Mouse (Mus musculus) neural tube, embryonic 12.5 days (tissue): ENCODE measurements around the gene C130050O18Rik. TPM values are rescaled to one million over a fixed set of nuclear protein-coding genes. Genes with fewer than 3 reads are reported as not detected.
A peak's percentile ranks its signal among the peaks of the same experiment; 100 is the strongest.

Experiments used
- ATAC-seq: fragments of 200-750 bp; cut with Nextera tagmentation; 2 replicates; pipeline ENCODE4 v1.8.0; 2017; ENCODE audit warnings: low read depth, mild to moderate bottlenecking, moderate TSS enrichment, moderate library complexity; ENCODE audit not compliant: low FRiP score
- H3K27ac ChIP-seq: fragments of 300-500 bp; sonication (generic); 2 replicates; pipeline ENCODE4 v1.5.1; 2016
- H3K27me3 ChIP-seq: fragments of 300-500 bp; sonication (generic); replicated peaks from 2 replicates; pipeline ENCODE4 v1.6.1; 2016; ENCODE audit warnings: mild to moderate bottlenecking
- H3K36me3 ChIP-seq: fragments of 300-500 bp; sonication (generic); 2 replicates; pipeline ENCODE4 v1.6.1; 2016; ENCODE audit warnings: mild to moderate bottlenecking
- H3K4me1 ChIP-seq: fragments of 300-500 bp; sonication (generic); 2 replicates; pipeline ENCODE4 v1.6.1; 2016
- H3K4me2 ChIP-seq: fragments of 300-500 bp; sonication (generic); replicated peaks from 2 replicates; pipeline ENCODE4 v1.6.1; 2016; ENCODE audit warnings: mild to moderate bottlenecking
- H3K4me3 ChIP-seq: fragments of 300-500 bp; sonication (generic); 2 replicates; pipeline ENCODE4 v1.5.1; 2016
- H3K9ac ChIP-seq: fragments of 300-500 bp; sonication (generic); 2 replicates; pipeline ENCODE4 v1.6.1; 2016; ENCODE audit warnings: mild to moderate bottlenecking
- H3K9me3 ChIP-seq: fragments of 300-500 bp; sonication (generic); 2 replicates; pipeline ENCODE4 v1.6.1; 2016; ENCODE audit warnings: mild to moderate bottlenecking
- WGBS: fragments of 180-500 bp; shearing (Covaris S2); methylation state at CpG from one replicate; pipeline ENCODE4 v1.1.7; 2016; 5-methylcytosine and 5-hydroxymethylcytosine counted together
- polyA plus RNA-seq: library from polyadenylated mRNA; unstranded; fragments of >200 nt; fragmentation: Nextera tagmentation; extraction: Ambion mirVana; gene quantifications from 2 replicates; pipeline ENCODE4 v1.2.1, GENCODE M21; 2016

Gene C130050O18Rik
- polyA plus RNA-seq, 1 experiment from 2014 or later = 0.33 TPM

- Histone ChIP-seq H3K36me3 (no peaks in the 10 kb centered on the region), H3K4me1 (peaks cover 33% of the 10 kb centered on the region), H3K9me3 (no peaks in the 10 kb centered on the region), H3K4me2 (no peak overlapping the region), H3K4me3 (no peak overlapping the region), H3K27me3 (no peaks in the 10 kb centered on the region), H3K27ac (no peak overlapping the region), H3K9ac (no peak overlapping the region)
- ATAC-seq = no peak
- WGBS = 92% methylated on average over 4 of the region's 4 CpGs
These were observed 32.7 kb downstream of the C130050O18Rik start for GRCm38 (mm10) chr5:139437769-139438168.

- Histone ChIP-seq H3K4me3 (no peak overlapping the region), H3K27ac (no peak overlapping the region), H3K36me3 (no peaks in the 10 kb centered on the region), H3K4me1 (peaks cover 35% of the 10 kb centered on the region), H3K9me3 (no peaks in the 10 kb centered on the region), H3K4me2 (no peak overlapping the region), H3K27me3 (no peaks in the 10 kb centered on the region), H3K9ac (no peak overlapping the region)
- 71% methylated on average over 12 of the region's 12 CpGs for WGBS
- no peak for ATAC-seq
These were observed 33.4 kb downstream of the C130050O18Rik start for GRCm38 (mm10) chr5:139438440-139438839.

GRCm38 (mm10) chr5:139440451-139440850 lies 35.4 kb downstream of the C130050O18Rik start:
- 85% methylated on average over 5 of the region's 5 CpGs for WGBS

GRCm38 (mm10) chr5:139440926-139441725 lies 36.0 kb downstream of the C130050O18Rik start:
- no peak for ATAC-seq
- no peak overlapping the region for H3K9ac ChIP-seq
- no peaks in the 10 kb centered on the region for H3K36me3 ChIP-seq
- no peak overlapping the region for H3K4me3 ChIP-seq
- no peak overlapping the region for H3K4me2 ChIP-seq
- no peaks in the 10 kb centered on the region for H3K9me3 ChIP-seq
- no peaks in the 10 kb centered on the region for H3K27me3 ChIP-seq
- 94% methylated on average over 11 of the region's 11 CpGs for WGBS
- no peak overlapping the region for H3K27ac ChIP-seq
- H3K4me1 ChIP-seq = peaks cover 12% of the 10 kb centered on the region

More at GRCm38 (mm10) chr5:139440451-139440850, 35.4 kb downstream of the C130050O18Rik start:
- no peak for ATAC-seq
- H3K4me2 ChIP-seq = no peak overlapping the region
- peaks cover 15% of the 10 kb centered on the region for H3K4me1 ChIP-seq
- no peak overlapping the region for H3K9ac ChIP-seq
- no peak overlapping the region for H3K27ac ChIP-seq
- H3K4me3 ChIP-seq = no peak overlapping the region
- no peaks in the 10 kb centered on the region for H3K36me3 ChIP-seq
- no peaks in the 10 kb centered on the region for H3K27me3 ChIP-seq
- H3K9me3 ChIP-seq = no peaks in the 10 kb centered on the region

GRCm38 (mm10) chr5:139441726-139442018 lies 36.6 kb downstream of the C130050O18Rik start:
- no peak overlapping the region for H3K4me2 ChIP-seq
- ATAC-seq = no peak
- WGBS = 94% methylated on average over 2 of the region's 2 CpGs
- H3K27me3 ChIP-seq = no peaks in the 10 kb centered on the region
- H3K4me1 ChIP-seq = peaks cover 11% of the 10 kb centered on the region; the same call in 1 of the 2 replicates
- no peaks in the 10 kb centered on the region for H3K9me3 ChIP-seq
- H3K9ac ChIP-seq = no peak overlapping the region
- no peak overlapping the region for H3K4me3 ChIP-seq
- no peaks in the 10 kb centered on the region for H3K36me3 ChIP-seq
- no peak overlapping the region for H3K27ac ChIP-seq

- Histone ChIP-seq H3K4me2 (no peak overlapping the region), H3K4me3 (no peak overlapping the region), H3K36me3 (no peaks in the 10 kb centered on the region), H3K4me1 (peaks cover 11% of the 10 kb centered on the region; the same call in 1 of the 2 replicates), H3K9me3 (no peaks in the 10 kb centered on the region), H3K27me3 (no peaks in the 10 kb centered on the region), H3K9ac (no peak overlapping the region), H3K27ac (no peak overlapping the region; the same call in 1 of the 2 replicates)
- no peak for ATAC-seq
- 71% methylated on average over 12 of the region's 12 CpGs for WGBS
These were observed 37.3 kb downstream of the C130050O18Rik start for GRCm38 (mm10) chr5:139442428-139442827.

GRCm38 (mm10) chr5:139442962-139443361 lies 37.9 kb downstream of the C130050O18Rik start:
- Histone ChIP-seq H3K9me3 (no peaks in the 10 kb centered on the region), H3K27me3 (no peaks in the 10 kb centered on the region), H3K4me3 (no peak overlapping the region), H3K4me1 (peaks cover 11% of the 10 kb centered on the region; the same call in 1 of the 2 replicates), H3K27ac (no peak overlapping the region), H3K4me2 (no peak overlapping the region), H3K36me3 (no peaks in the 10 kb centered on the region), H3K9ac (no peak overlapping the region)
- WGBS = 77% methylated on average over 4 of the region's 4 CpGs
- no peak for ATAC-seq

GRCm38 (mm10) chr5:139445258-139445657 lies 40.2 kb downstream of the C130050O18Rik start:
- Histone ChIP-seq H3K4me2 (no peak overlapping the region), H3K4me1 (peaks cover 25% of the 10 kb centered on the region), H3K36me3 (no peaks in the 10 kb centered on the region), H3K9me3 (no peaks in the 10 kb centered on the region), H3K9ac (no peak overlapping the region), H3K27me3 (no peaks in the 10 kb centered on the region), H3K4me3 (no peak overlapping the region), H3K27ac (no peak overlapping the region)
- no peak for ATAC-seq
- WGBS = 92% methylated on average over 8 of the region's 8 CpGs

GRCm38 (mm10) chr5:139448025-139448424 lies 42.9 kb downstream of the C130050O18Rik start:
- WGBS = 81% methylated on average over 6 of the region's 6 CpGs
- Histone ChIP-seq H3K4me3 (no peak overlapping the region), H3K9ac (no peak overlapping the region), H3K27me3 (no peaks in the 10 kb centered on the region), H3K4me2 (no peak overlapping the region), H3K4me1 (peaks cover 25% of the 10 kb centered on the region), H3K36me3 (no peaks in the 10 kb centered on the region), H3K27ac (no peak overlapping the region), H3K9me3 (no peaks in the 10 kb centered on the region)
- ATAC-seq = no peak

GRCm38 (mm10) chr5:139449161-139449791 lies 44.2 kb downstream of the C130050O18Rik start:
- Histone ChIP-seq H3K4me2 (0 out of 2 replicates have a peak overlapping the region, but pooled peaks have one; percentile 5), H3K27me3 (no peaks in the 10 kb centered on the region), H3K9me3 (no peaks in the 10 kb centered on the region), H3K9ac (no peak overlapping the region), H3K36me3 (0 out of 2 replicates have a peak, but pooled peaks cover 3% of the 10 kb centered on the region), H3K4me3 (no peak overlapping the region), H3K4me1 (peaks cover 22% of the 10 kb centered on the region), H3K27ac (peak overlapping the region; percentile 62)
- ATAC-seq = peak; percentile 58
- 45% methylated on average over 5 of the region's 5 CpGs for WGBS

- Histone ChIP-seq H3K4me2 (0 out of 2 replicates have a peak overlapping the region, but pooled peaks have one; percentile 5), H3K27me3 (no peaks in the 10 kb centered on the region), H3K27ac (peak overlapping the region; percentile 62), H3K9me3 (no peaks in the 10 kb centered on the region), H3K4me1 (peaks cover 22% of the 10 kb centered on the region), H3K4me3 (no peak overlapping the region), H3K36me3 (peaks cover 5% of the 10 kb centered on the region; the same call in 1 of the 2 replicates), H3K9ac (no peak overlapping the region)
- WGBS = 25% methylated on average over 4 of the region's 4 CpGs
- ATAC-seq = peak; percentile 72
These were observed 44.8 kb downstream of the C130050O18Rik start for GRCm38 (mm10) chr5:139449926-139450325.

GRCm38 (mm10) chr5:139453031-139453430 lies 48.0 kb downstream of the C130050O18Rik start:
- H3K4me2 ChIP-seq = no peak overlapping the region
- no peak overlapping the region for H3K27ac ChIP-seq
- no peak overlapping the region for H3K9ac ChIP-seq
- no peaks in the 10 kb centered on the region for H3K9me3 ChIP-seq
- no peak overlapping the region for H3K4me3 ChIP-seq
- H3K36me3 ChIP-seq = peaks cover 13% of the 10 kb centered on the region
- no peaks in the 10 kb centered on the region for H3K27me3 ChIP-seq
- 89% methylated on average over 10 of the region's 10 CpGs for WGBS
- ATAC-seq = no peak
- peaks cover 18% of the 10 kb centered on the region for H3K4me1 ChIP-seq
